Mouse (Mus musculus): Measurements from ENCODE around the gene Olfr1537.

- TF ChIP-seq CTCF (conservative IDR thresholded peaks at IDR 0.05 in 1 of 2, IDR thresholded peaks at IDR 0.05 in 1 of 2; ENCODE audit: low read depth in 2 of 2, low read length in 2 of 2) (no peak), E2F4 (IDR thresholded peaks at IDR 0.05; ENCODE audit: insufficient replicate concordance, low read depth, low read length) (no peak), ZMIZ1 (IDR thresholded peaks at IDR 0.05; ENCODE audit: low read depth, low read length) (no peak), POLR2A (IDR thresholded peaks at IDR 0.05; ENCODE audit: low read depth, low read length) (no peak)
Observed at GRCm38 (mm10) chr9:39276718-39277117, 26.9 kb upstream of the Olfr1537 start, which contains the start of gene Olfr945.
